Mouse (Mus musculus) liver, embryonic 15.5 days (tissue): ENCODE measurements around the gene Pla2r1. TPM values are rescaled to one million over a fixed set of nuclear protein-coding genes. Genes with fewer than 3 reads are reported as not detected.

Experiments used
- ATAC-seq: fragments of 200-750 bp; cut with Nextera tagmentation; 2 replicates; pipeline ENCODE4 v1.8.0; 2017; ENCODE audit warnings: moderate number of reproducible peaks, mild to moderate bottlenecking, moderate library complexity; ENCODE audit not compliant: insufficient read depth
- H3K27ac ChIP-seq: fragments of 300-500 bp; sonication (generic); replicated peaks from 2 replicates; pipeline ENCODE4 v1.5.1; 2015; ENCODE audit warnings: mild to moderate bottlenecking, inconsistent platforms
- H3K27me3 ChIP-seq: fragments of 300-500 bp; sonication (generic); 2 replicates; pipeline ENCODE4 v1.6.1; 2015; ENCODE audit warnings: mild to moderate bottlenecking, inconsistent platforms
- H3K36me3 ChIP-seq: fragments of 300-500 bp; sonication (generic); replicated peaks from 2 replicates; pipeline ENCODE4 v1.6.1; 2015; ENCODE audit warnings: moderate library complexity, mild to moderate bottlenecking, inconsistent platforms
- H3K4me1 ChIP-seq: fragments of 300-500 bp; sonication (generic); replicated peaks from 2 replicates; pipeline ENCODE4 v1.6.1; 2015; ENCODE audit warnings: inconsistent platforms
- H3K4me2 ChIP-seq: fragments of 300-500 bp; sonication (generic); 2 replicates; pipeline ENCODE4 v1.6.1; 2015; ENCODE audit warnings: moderate library complexity, mild to moderate bottlenecking, inconsistent platforms
- H3K4me3 ChIP-seq: fragments of 300-500 bp; sonication (generic); replicated peaks from 2 replicates; pipeline ENCODE4 v1.5.1; 2015; ENCODE audit warnings: mild to moderate bottlenecking, inconsistent platforms
- H3K9ac ChIP-seq: fragments of 300-500 bp; sonication (generic); 2 replicates; pipeline ENCODE4 v1.6.1; 2015; ENCODE audit warnings: moderate library complexity, mild to moderate bottlenecking, inconsistent platforms
- H3K9me3 ChIP-seq: fragments of 300-500 bp; sonication (generic); replicated peaks from 2 replicates; pipeline ENCODE4 v1.6.1; 2016; ENCODE audit warnings: inconsistent platforms
- WGBS: fragments of 180-500 bp; shearing (Covaris S2); methylation state at CpG from one replicate; pipeline ENCODE4 v1.1.7; 2015; ENCODE audit warnings: mixed read lengths; ENCODE audit not compliant: insufficient replicate concordance; 5-methylcytosine and 5-hydroxymethylcytosine counted together
- polyA plus RNA-seq: library from polyadenylated mRNA; unstranded; fragments of >200 nt; fragmentation: Nextera tagmentation; extraction: Ambion mirVana; gene quantifications from 2 replicates; pipeline ENCODE4 v1.2.1, GENCODE M21; 2015

Pla2r1 gene
- polyA plus RNA-seq, 1 experiment from 2014 or later, result 0.23 TPM

- Histone ChIP-seq H3K4me1 (no peaks in the 10 kb centered on the region), H3K4me3 (no peak overlapping the region), H3K9ac (no peak overlapping the region), H3K4me2 (no peak overlapping the region), H3K27ac (no peak overlapping the region), H3K9me3 (no peaks in the 10 kb centered on the region), H3K36me3 (no peaks in the 10 kb centered on the region), H3K27me3 (no peaks in the 10 kb centered on the region)
- 59% methylated on average over 5 of the region's 5 CpGs for WGBS
- no peak for ATAC-seq
Measured at GRCm38 (mm10) chr2:60436802-60437201, 116.3 kb downstream of the Pla2r1 start.

- Histone ChIP-seq H3K9ac (no peak overlapping the region), H3K4me2 (no peak overlapping the region), H3K27ac (no peak overlapping the region), H3K36me3 (no peaks in the 10 kb centered on the region), H3K27me3 (no peaks in the 10 kb centered on the region), H3K4me3 (no peak overlapping the region), H3K4me1 (no peaks in the 10 kb centered on the region), H3K9me3 (no peaks in the 10 kb centered on the region)
- no peak for ATAC-seq
- WGBS, result 61% methylated on average over 8 of the region's 8 CpGs
Measured at GRCm38 (mm10) chr2:60430315-60431021, 122.6 kb downstream of the Pla2r1 start.

GRCm38 (mm10) chr2:60418075-60418474 is 135.0 kb downstream of the Pla2r1 start:
- Histone ChIP-seq H3K4me1 (0 out of 2 replicates have a peak, but pooled peaks cover 2% of the 10 kb centered on the region), H3K36me3 (no peaks in the 10 kb centered on the region), H3K4me2 (no peak overlapping the region), H3K9ac (no peak overlapping the region), H3K27me3 (no peaks in the 10 kb centered on the region), H3K27ac (no peak overlapping the region), H3K9me3 (no peaks in the 10 kb centered on the region), H3K4me3 (no peak overlapping the region)
- 0 out of 2 replicates have a peak, but pooled peaks have one; percentile 37 for ATAC-seq
- WGBS, result under 1% methylated on average over 6 of the region's 6 CpGs

GRCm38 (mm10) chr2:60414334-60414733 is 138.8 kb downstream of the Pla2r1 start:
- H3K36me3 ChIP-seq, result no peaks in the 10 kb centered on the region
- H3K27me3 ChIP-seq, result no peaks in the 10 kb centered on the region
- 53% methylated on average over 8 of the region's 8 CpGs for WGBS
- peak; percentile 47 for ATAC-seq
- H3K9ac ChIP-seq, result no peak overlapping the region
- H3K4me2 ChIP-seq, result no peak overlapping the region
- H3K9me3 ChIP-seq, result no peaks in the 10 kb centered on the region
- no peak overlapping the region for H3K4me3 ChIP-seq
- no peak overlapping the region; the same call in 1 of the 2 replicates for H3K27ac ChIP-seq
- H3K4me1 ChIP-seq, result peaks cover 16% of the 10 kb centered on the region; the same call in 1 of the 2 replicates

- H3K4me3 ChIP-seq, result no peak overlapping the region
- no peaks in the 10 kb centered on the region for H3K27me3 ChIP-seq
- H3K4me2 ChIP-seq, result no peak overlapping the region
- no peak overlapping the region for H3K9ac ChIP-seq
- H3K9me3 ChIP-seq, result no peaks in the 10 kb centered on the region
- no peak overlapping the region for H3K27ac ChIP-seq
- WGBS, result 69% methylated on average over 18 of the region's 18 CpGs
- H3K36me3 ChIP-seq, result no peaks in the 10 kb centered on the region
- no peak for ATAC-seq
- H3K4me1 ChIP-seq, result peaks cover 16% of the 10 kb centered on the region; the same call in 1 of the 2 replicates
Measured at GRCm38 (mm10) chr2:60413006-60413650, 140.0 kb downstream of the Pla2r1 start.

GRCm38 (mm10) chr2:60411181-60411580 is 141.9 kb downstream of the Pla2r1 start:
- Histone ChIP-seq H3K36me3 (no peaks in the 10 kb centered on the region), H3K4me1 (peaks cover 16% of the 10 kb centered on the region; the same call in 1 of the 2 replicates), H3K9ac (no peak overlapping the region), H3K27ac (peak overlapping the region; percentile 53; the same call in 1 of the 2 replicates), H3K9me3 (no peaks in the 10 kb centered on the region), H3K4me2 (no peak overlapping the region), H3K4me3 (no peak overlapping the region), H3K27me3 (no peaks in the 10 kb centered on the region)
- ATAC-seq, result no peak
- 64% methylated on average over 7 of the region's 7 CpGs for WGBS

GRCm38 (mm10) chr2:60409989-60410763 is 142.9 kb downstream of the Pla2r1 start:
- Histone ChIP-seq H3K4me1 (peaks cover 16% of the 10 kb centered on the region; the same call in 1 of the 2 replicates), H3K9me3 (no peaks in the 10 kb centered on the region), H3K9ac (no peak overlapping the region), H3K36me3 (no peaks in the 10 kb centered on the region), H3K4me3 (no peak overlapping the region), H3K27ac (peak overlapping the region; percentile 65), H3K27me3 (no peaks in the 10 kb centered on the region), H3K4me2 (no peak overlapping the region; the same call in 1 of the 2 replicates)
- whole genome bisulfite sequencing, result 58% methylated on average over 11 of the region's 11 CpGs
- ATAC-seq, result peak; percentile 82

GRCm38 (mm10) chr2:60409194-60409593 is 143.9 kb downstream of the Pla2r1 start:
- H3K27ac ChIP-seq, result no peak overlapping the region
- no peak for ATAC-seq
- H3K9ac ChIP-seq, result no peak overlapping the region
- H3K4me3 ChIP-seq, result no peak overlapping the region
- no peaks in the 10 kb centered on the region for H3K36me3 ChIP-seq
- WGBS, result 68% methylated on average over 6 of the region's 6 CpGs
- H3K27me3 ChIP-seq, result no peaks in the 10 kb centered on the region
- H3K9me3 ChIP-seq, result no peaks in the 10 kb centered on the region
- H3K4me2 ChIP-seq, result no peak overlapping the region
- peaks cover 16% of the 10 kb centered on the region; the same call in 1 of the 2 replicates for H3K4me1 ChIP-seq

GRCm38 (mm10) chr2:60407387-60407786 is 145.7 kb downstream of the Pla2r1 start:
- H3K27me3 ChIP-seq, result no peaks in the 10 kb centered on the region
- no peak overlapping the region for H3K27ac ChIP-seq
- H3K4me2 ChIP-seq, result no peak overlapping the region
- H3K4me3 ChIP-seq, result no peak overlapping the region
- H3K9me3 ChIP-seq, result no peaks in the 10 kb centered on the region
- H3K4me1 ChIP-seq, result peaks cover 8% of the 10 kb centered on the region; the same call in 1 of the 2 replicates
- ATAC-seq, result no peak
- no peak overlapping the region for H3K9ac ChIP-seq
- 50% methylated on average over 2 of the region's 2 CpGs for WGBS
- H3K36me3 ChIP-seq, result no peaks in the 10 kb centered on the region

GRCm38 (mm10) chr2:60405431-60405830 is 147.7 kb downstream of the Pla2r1 start:
- no peak overlapping the region for H3K4me2 ChIP-seq
- H3K27ac ChIP-seq, result no peak overlapping the region
- H3K36me3 ChIP-seq, result no peaks in the 10 kb centered on the region
- 59% methylated on average over 5 of the region's 5 CpGs for WGBS
- no peak for ATAC-seq
- 0 out of 2 replicates have a peak, but pooled peaks cover 8% of the 10 kb centered on the region for H3K4me1 ChIP-seq
- no peak overlapping the region for H3K4me3 ChIP-seq
- H3K9me3 ChIP-seq, result no peaks in the 10 kb centered on the region
- no peaks in the 10 kb centered on the region for H3K27me3 ChIP-seq
- no peak overlapping the region for H3K9ac ChIP-seq

GRCm38 (mm10) chr2:60404763-60405162 is 148.3 kb downstream of the Pla2r1 start:
- no peak overlapping the region for H3K9ac ChIP-seq
- H3K27me3 ChIP-seq, result no peaks in the 10 kb centered on the region
- H3K4me3 ChIP-seq, result no peak overlapping the region
- H3K4me1 ChIP-seq, result 0 out of 2 replicates have a peak, but pooled peaks cover 5% of the 10 kb centered on the region
- H3K4me2 ChIP-seq, result no peak overlapping the region
- H3K36me3 ChIP-seq, result no peaks in the 10 kb centered on the region
- no peak for ATAC-seq
- H3K27ac ChIP-seq, result no peak overlapping the region
- WGBS, result 71% methylated on average over 7 of the region's 7 CpGs
- H3K9me3 ChIP-seq, result no peaks in the 10 kb centered on the region
